Mouse (Mus musculus): ENCODE measurements at regions not wholly inside any gene's neighbourhood (a gene's known extent, or its start where the extent isn't known, plus 50 kb on each side); places are given as distances from the start of the nearest gene placed in this dataset.

DNA sequence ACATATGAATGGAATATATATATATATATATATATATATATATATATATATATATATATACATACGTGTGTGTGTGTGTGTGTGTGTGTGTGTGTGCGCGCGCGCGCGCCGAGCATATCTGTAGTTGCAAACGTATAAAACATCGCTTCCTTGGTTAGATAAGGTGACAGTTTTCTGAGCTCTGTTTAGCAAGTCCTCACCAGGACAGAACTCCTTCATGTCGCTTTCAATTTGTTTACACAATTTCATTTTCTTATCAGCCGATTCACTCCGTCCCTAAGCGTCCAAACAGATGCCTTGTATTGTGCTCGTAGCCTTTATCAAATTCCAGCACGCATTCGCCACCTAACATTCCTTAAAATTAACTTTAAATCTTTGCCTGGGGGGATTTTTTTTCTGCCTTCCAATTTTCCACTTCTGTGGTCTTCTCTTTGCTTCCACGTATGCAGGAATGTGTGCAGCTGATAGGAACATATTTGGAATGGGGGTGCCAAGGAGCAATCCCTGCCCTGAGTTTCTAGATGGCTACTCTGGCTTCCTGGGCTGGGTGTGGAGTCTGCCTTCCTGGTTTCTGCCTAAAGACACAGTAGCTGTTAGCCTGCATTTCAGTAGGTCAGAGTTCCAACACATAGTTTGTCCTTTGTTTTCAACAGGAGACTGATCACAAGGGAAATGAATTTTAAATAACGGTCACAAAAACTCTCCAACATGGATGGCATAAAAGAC lies 575.7 kb downstream of the Robo2 start:
- DNase-seq (ENCODE audit: low spot score), result no peak

GRCm38 (mm10) chr16:73821387-73822338 lies 590.0 kb downstream of the Robo2 start:
- DNase-seq (ENCODE audit: low spot score), result no peak

DNA sequence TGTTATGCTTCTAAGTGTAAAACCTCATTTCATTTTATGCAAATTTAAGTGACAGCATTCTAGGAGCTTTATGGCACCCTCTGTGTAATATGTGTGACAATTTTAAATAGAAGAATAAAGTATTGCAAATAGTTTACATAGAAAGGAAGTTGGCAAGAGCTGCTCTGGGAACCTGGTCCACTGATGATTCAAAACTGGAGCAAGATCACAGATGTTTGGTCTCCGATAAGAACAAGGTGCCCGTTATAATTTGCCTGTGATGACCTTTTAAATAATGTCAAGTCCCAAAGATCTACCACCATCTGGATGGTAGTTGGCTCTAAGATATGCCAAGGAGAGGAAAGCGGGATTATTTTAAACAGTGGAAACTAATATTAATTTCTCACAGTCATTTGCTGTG lies 607.1 kb downstream of the Robo2 start:
- DNase-seq (ENCODE audit: low spot score), result no peak

GRCm38 (mm10) chr16:73796528-73797171 lies 615.0 kb downstream of the Robo2 start:
- no peak for DNase-seq (ENCODE audit: low spot score)

- no peak for DNase-seq (ENCODE audit: low spot score)
These were observed 626.6 kb downstream of the Robo2 start for GRCm38 (mm10) chr16:73785074-73785438.

GRCm38 (mm10) chr16:73784296-73785073 lies 627.1 kb downstream of the Robo2 start:
- DNase-seq (ENCODE audit: low spot score), result no peak

GRCm38 (mm10) chr16:73772454-73772853 lies 639.2 kb downstream of the Robo2 start:
- DNase-seq (ENCODE audit: low spot score), result no peak

- DNase-seq (ENCODE audit: low spot score), result no peak
These were observed 641.2 kb downstream of the Robo2 start for GRCm38 (mm10) chr16:73770440-73770856.

- DNase-seq (ENCODE audit: low spot score), result no peak
These were observed 641.9 kb downstream of the Robo2 start for GRCm38 (mm10) chr16:73769729-73770128.

GRCm38 (mm10) chr16:73768706-73769105 lies 642.9 kb downstream of the Robo2 start:
- DNase-seq (ENCODE audit: low spot score), result no peak

DNA sequence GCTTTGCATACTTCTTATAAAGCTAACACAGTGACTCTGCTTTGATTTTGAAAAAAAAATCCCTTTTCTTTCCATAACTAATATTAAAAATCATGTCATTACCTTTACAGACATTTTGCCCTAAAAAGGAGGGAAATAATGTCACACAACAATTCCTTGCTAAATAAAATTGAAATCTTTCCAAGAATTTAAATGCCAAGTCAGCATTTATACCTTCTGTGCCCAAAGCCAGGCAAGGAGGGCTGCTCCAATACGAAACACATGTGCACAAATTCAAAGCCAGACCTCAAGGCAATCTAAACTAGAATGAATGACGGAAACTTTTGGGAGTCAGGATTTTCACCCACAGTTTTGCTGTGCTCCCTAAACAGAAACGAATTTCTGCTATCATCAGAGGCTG lies 646.4 kb downstream of the Robo2 start:
- DNase-seq (ENCODE audit: low spot score), result no peak

GRCm38 (mm10) chr16:73760921-73761320 lies 650.7 kb downstream of the Robo2 start:
- no peak for DNase-seq (ENCODE audit: low spot score)

DNA sequence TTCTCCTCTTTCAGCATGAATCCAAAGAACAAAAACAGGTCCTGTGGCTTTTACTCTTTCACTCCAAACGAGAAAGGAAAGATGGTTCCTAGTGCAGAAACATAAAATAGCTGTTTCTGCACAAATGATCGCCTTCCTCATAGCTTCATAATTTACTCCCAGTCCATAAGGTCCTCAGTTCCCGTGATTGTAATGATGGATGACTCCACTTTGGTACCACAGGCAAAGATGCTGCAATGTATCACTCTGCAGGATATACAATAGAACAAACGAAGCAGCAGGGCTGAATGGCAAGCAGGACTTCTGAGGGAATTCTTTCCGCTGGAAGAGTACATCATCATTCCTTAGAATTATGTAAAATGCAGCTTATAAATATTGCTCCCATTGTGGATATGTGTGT lies 652.8 kb downstream of the Robo2 start:
- no peak for DNase-seq (ENCODE audit: low spot score)

- no peak for DNase-seq (ENCODE audit: low spot score)
These were observed 657.3 kb downstream of the Robo2 start for GRCm38 (mm10) chr16:73754302-73754701.

GRCm38 (mm10) chr16:73728297-73728696 lies 683.3 kb downstream of the Robo2 start:
- no peak for DNase-seq (ENCODE audit: low spot score)

GRCm38 (mm10) chr16:73719691-73720090 lies 691.9 kb downstream of the Robo2 start:
- no peak for DNase-seq (ENCODE audit: low spot score)

DNA sequence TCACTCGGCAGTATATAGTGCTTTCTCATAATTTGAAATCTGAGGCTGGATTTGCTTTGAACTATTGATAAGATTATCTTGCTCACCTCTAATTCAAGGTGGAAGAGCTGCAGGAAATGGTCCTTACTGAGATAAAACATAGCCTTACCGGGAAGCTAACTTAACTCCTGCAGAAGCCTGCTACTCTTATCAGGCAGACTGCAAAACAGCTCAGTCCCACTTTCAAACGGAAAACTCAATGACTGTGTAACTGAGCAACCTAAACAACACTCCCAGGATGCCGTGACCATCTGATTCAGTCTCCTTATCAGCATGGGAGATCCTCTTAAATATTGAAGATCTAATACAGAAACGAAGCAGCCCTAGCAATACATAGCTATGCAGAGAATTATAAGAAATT lies 695.3 kb downstream of the Robo2 start:
- no peak for DNase-seq (ENCODE audit: low spot score)

DNA sequence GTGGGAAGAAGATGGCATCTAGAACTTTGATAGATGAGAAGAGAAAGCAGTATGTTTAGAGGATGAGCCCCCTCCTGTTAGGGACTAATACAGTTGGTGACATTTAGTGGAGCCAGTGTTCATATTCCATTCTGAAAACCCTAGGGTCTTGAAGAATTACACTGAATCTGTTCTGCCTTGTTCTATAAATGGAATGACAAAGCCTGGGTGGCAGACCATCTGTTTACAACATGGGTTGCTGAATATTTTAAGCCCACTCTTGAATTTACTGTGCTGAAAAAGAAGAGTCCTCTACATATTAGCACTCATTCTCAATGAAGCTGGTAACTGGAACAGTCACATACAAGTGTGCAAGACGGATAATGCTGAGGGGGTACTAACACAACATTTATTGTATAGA lies 704.6 kb downstream of the Robo2 start:
- DNase-seq (ENCODE audit: low spot score), result no peak

DNA sequence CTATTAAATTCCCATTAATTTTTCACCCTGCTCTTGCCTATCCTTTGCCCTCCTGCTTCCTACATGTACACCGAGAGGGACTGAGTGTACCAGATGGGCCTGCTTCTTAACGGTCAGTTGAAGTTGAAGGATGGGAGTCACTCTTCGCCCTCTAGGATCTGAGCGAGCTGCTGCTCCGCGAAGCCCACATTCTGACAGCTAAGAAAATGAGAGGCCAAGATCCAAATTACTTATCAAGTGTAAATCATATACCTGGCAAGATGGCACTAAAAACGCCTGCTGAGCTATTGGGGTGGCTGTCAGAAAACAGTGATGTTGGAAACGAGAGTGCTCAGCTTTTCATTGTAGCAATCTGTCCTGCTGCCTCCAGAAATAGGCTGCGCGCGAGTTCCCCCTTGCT lies 722.4 kb downstream of the Robo2 start:
- DNase-seq (ENCODE audit: low spot score), result no peak

DNA sequence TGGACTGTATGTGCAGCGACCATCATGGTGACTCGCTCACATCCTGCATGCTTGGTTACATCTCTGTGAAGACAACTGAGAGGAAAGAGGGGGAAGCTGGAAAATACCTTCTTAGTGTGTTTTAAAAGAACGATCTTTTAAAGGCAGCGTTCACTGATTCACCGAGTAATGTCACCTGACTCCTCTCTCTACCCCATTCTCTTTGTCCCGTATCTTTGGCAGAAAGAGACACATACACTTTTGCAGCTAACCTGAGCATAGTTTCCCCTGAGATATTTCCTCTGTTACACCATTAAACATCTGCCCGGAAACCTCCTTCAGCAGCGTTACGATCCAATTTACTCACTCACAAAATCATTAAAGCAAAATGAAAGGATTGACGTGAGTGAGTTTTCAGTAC lies 731.8 kb downstream of the Robo2 start:
- DNase-seq (ENCODE audit: low spot score), result no peak

DNA sequence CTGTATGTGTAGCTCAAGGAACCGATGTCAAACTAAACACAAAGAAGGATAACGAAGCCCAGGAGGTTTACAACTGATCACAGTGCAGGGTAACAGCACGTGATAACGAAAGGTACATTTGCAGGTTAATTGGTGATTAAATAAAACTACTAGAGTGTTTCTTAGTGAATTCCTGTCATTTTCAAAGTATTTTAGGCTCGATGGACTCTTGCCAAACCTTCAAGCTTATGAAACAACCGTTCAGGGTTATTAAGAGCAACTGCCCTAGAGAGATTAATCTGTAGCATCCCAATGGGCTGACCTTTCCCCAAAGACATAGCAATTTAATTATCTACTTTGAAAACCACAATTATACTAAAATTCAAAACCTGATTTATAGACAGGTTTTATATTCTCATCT lies 741.1 kb downstream of the Robo2 start:
- no peak for DNase-seq (ENCODE audit: low spot score)
